Mouse (Mus musculus): ENCODE measurements at regions not wholly inside any gene's neighbourhood (a gene's known extent, or its start where the extent isn't known, plus 50 kb on each side); places are given as distances from the start of the nearest gene placed in this dataset.

GRCm38 (mm10) chr14:100867790-100868189, 332.3 kb downstream of the Prr30 start:
- no peak for DNase-seq

- DNase-seq, result no peak
Measured at GRCm38 (mm10) chr14:100864792-100865191, 335.3 kb downstream of the Prr30 start.

GRCm38 (mm10) chr14:100864164-100864563, 336.0 kb downstream of the Prr30 start:
- no peak for DNase-seq

- no peak for DNase-seq
Measured at GRCm38 (mm10) chr14:100842828-100843227, 357.3 kb downstream of the Prr30 start.
